Mouse (Mus musculus) brain, embryonic 14.5 days (tissue): Measurements from ENCODE around the gene Spice1.

Experiments
- CTCF ChIP-seq: fragments of 200-500 bp; IDR thresholded peaks from 2 replicates; pipeline ENCODE4 v1.5.1; 2012; ENCODE audit warnings: inconsistent platforms, mild to moderate bottlenecking, moderate library complexity, borderline replicate concordance; ENCODE audit not compliant: insufficient read depth, insufficient read length; ENCODE audit errors: extremely low read depth
- POLR2A ChIP-seq: fragments of 200-500 bp; IDR thresholded peaks from 2 replicates; pipeline ENCODE4 v1.6.1; 2012; ENCODE audit warnings: mild to moderate bottlenecking, inconsistent platforms, borderline replicate concordance; ENCODE audit not compliant: poor library complexity, insufficient read depth, insufficient read length, severe bottlenecking; ENCODE audit errors: extremely low read depth

GRCm38 (mm10) chr16:44356291-44356690, 9.4 kb downstream of the Spice1 start:
- TF ChIP-seq POLR2A (no peak), CTCF (no peak)
